Mouse (Mus musculus): ENCODE data around the gene Tmem120a.

DNA sequence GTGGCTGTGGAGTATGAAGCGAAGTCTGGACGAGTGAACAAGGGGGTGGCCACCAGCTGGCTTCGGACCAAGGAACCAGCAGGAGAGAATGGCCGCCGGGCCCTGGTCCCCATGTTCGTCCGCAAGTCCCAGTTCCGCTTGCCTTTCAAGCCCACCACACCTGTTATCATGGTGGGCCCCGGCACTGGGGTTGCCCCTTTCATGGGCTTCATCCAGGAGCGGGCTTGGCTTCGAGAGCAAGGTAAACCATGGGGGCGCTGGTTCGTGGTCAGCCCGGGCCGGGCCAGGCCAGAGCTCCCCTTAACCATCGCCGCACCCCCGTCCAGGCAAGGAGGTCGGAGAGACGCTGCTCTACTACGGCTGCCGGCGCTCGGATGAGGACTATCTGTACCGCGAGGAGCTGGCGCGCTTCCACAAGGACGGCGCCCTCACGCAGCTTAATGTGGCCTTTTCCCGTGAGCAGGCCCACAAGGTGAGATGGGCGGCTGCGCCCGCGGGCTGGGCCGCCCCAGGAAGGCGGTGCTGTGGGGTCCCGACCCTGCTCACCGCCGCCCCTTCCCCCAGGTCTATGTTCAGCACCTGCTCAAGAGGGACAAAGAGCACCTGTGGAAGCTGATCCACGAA, 10.1 kb downstream of the Tmem120a start:
- no peak for TF ChIP-seq CTCF (IDR thresholded peaks at IDR 0.05; ENCODE audit: low read depth)
- TF ChIP-seq EP300 (IDR thresholded peaks at IDR 0.05; ENCODE audit: low read depth), result no peak

All from liver, embryonic 14.5 days (tissue).